Mouse (Mus musculus) thymus, adult 2 months (tissue): ENCODE results near the gene Ncoa6. TPM values are rescaled to one million over a fixed set of nuclear protein-coding genes. Genes with fewer than 3 reads are reported as not detected.

ENCODE experiments used
- DNase-seq: peaks from one replicate; pipeline ENCODE4 v3.0.0; 2021
- H3K27ac ChIP-seq: fragments of 200-500 bp; 2 replicates; pipeline ENCODE4 v1.5.1; 2012; ENCODE audit warnings: low read length, control low read depth; ENCODE audit not compliant: control insufficient read depth, insufficient read depth
- H3K27me3 ChIP-seq: fragments of 200-500 bp; 2 replicates; pipeline ENCODE4 v1.6.1; 2012; ENCODE audit warnings: mild to moderate bottlenecking, low read length, moderate library complexity, mixed read lengths; ENCODE audit not compliant: control insufficient read depth, insufficient read depth
- H3K36me3 ChIP-seq: fragments of 200-500 bp; 2 replicates; pipeline ENCODE4 v1.6.1; 2012; ENCODE audit warnings: mild to moderate bottlenecking, low read length, moderate library complexity; ENCODE audit not compliant: control insufficient read depth, insufficient read depth
- H3K4me1 ChIP-seq: fragments of 200-500 bp; replicated peaks from 2 replicates; pipeline ENCODE4 v1.6.1; 2012; ENCODE audit warnings: low read length; ENCODE audit not compliant: control insufficient read depth, insufficient read depth
- H3K4me3 ChIP-seq: fragments of 200-500 bp; 2 replicates; pipeline ENCODE4 v1.5.1; 2012; ENCODE audit warnings: mild to moderate bottlenecking, low read length, control low read depth, moderate library complexity; ENCODE audit not compliant: control insufficient read depth, insufficient read depth
- CTCF ChIP-seq: fragments of 200-500 bp; IDR thresholded peaks from 2 replicates; pipeline ENCODE4 v1.5.1; 2012; ENCODE audit warnings: mild to moderate bottlenecking, control low read depth, low read length, moderate library complexity, borderline replicate concordance; ENCODE audit not compliant: control insufficient read depth, poor library complexity, insufficient read depth; ENCODE audit errors: extremely low read depth
- POLR2A ChIP-seq: fragments of 200-500 bp; IDR thresholded peaks from 2 replicates; pipeline ENCODE4 v1.6.1; 2012; ENCODE audit warnings: mild to moderate bottlenecking, low read length, control low read depth, moderate library complexity; ENCODE audit not compliant: control insufficient read depth, poor library complexity, insufficient read depth; ENCODE audit errors: extremely low read depth
- WGBS: fragments of 180-500 bp; shearing (Covaris S2); methylation state at CpG from one replicate; pipeline ENCODE4 v1.1.7; 2018; 5-methylcytosine and 5-hydroxymethylcytosine counted together
- polyA plus RNA-seq: library from polyadenylated mRNA; depleted of rRNA; stranded (reverse); fragments of >200 nt; gene quantifications from 2 replicates; pipeline ENCODE4 v1.2.3, GENCODE M21; 2012

Ncoa6 gene
- polyA plus RNA-seq, 1 experiment = 32.8 TPM

GRCm38 (mm10) chr2:155388573-155388972 lies 85.1 kb downstream of the Ncoa6 start:
- H3K27me3 ChIP-seq = no peaks in the 10 kb centered on the region
- H3K4me3 ChIP-seq = no peak overlapping the region
- H3K36me3 ChIP-seq = peaks cover 7% of the 10 kb centered on the region; the same call in 1 of the 2 replicates
- no peak for TF ChIP-seq POLR2A
- TF ChIP-seq CTCF = no peak
- H3K4me1 ChIP-seq = 0 out of 2 replicates have a peak, but pooled peaks cover 3% of the 10 kb centered on the region
- 94% methylated on average over 2 of the region's 2 CpGs for WGBS
- H3K27ac ChIP-seq = no peak overlapping the region
- no peak for DNase-seq

GRCm38 (mm10) chr2:155387052-155387451 lies 86.6 kb downstream of the Ncoa6 start:
- DNase-seq = no peak
- WGBS = 98% methylated on average over 4 of the region's 4 CpGs
- no peak overlapping the region for H3K4me3 ChIP-seq
- TF ChIP-seq CTCF (no peak), POLR2A (no peak)
- H3K4me1 ChIP-seq = peaks cover 10% of the 10 kb centered on the region
- H3K27me3 ChIP-seq = no peaks in the 10 kb centered on the region
- no peak overlapping the region for H3K27ac ChIP-seq
- H3K36me3 ChIP-seq = peaks cover 7% of the 10 kb centered on the region; the same call in 1 of the 2 replicates

GRCm38 (mm10) chr2:155386534-155386899 lies 87.2 kb downstream of the Ncoa6 start:
- peak; percentile 5 for DNase-seq

GRCm38 (mm10) chr2:155385731-155386533 lies 87.8 kb downstream of the Ncoa6 start:
- DNase-seq = no peak
- no peak overlapping the region for H3K4me3 ChIP-seq

More at GRCm38 (mm10) chr2:155386534-155386899, 87.2 kb downstream of the Ncoa6 start:
- peaks cover 10% of the 10 kb centered on the region for H3K4me1 ChIP-seq
- TF ChIP-seq CTCF = no peak
- WGBS = 38% methylated on average over 27 of the region's 27 CpGs
- H3K27ac ChIP-seq = no peak overlapping the region
- H3K36me3 ChIP-seq = peaks cover 7% of the 10 kb centered on the region; the same call in 1 of the 2 replicates
- no peaks in the 10 kb centered on the region for H3K27me3 ChIP-seq
- no peak overlapping the region for H3K4me3 ChIP-seq

GRCm38 (mm10) chr2:155385090-155385489 lies 88.6 kb downstream of the Ncoa6 start:
- TF ChIP-seq CTCF = peak; percentile 63; the same call in 1 of the 2 replicates
- no peak for TF ChIP-seq POLR2A
- WGBS = 23% methylated on average over 7 of the region's 7 CpGs
- peak; percentile 78 for DNase-seq
- 0 out of 2 replicates have a peak, but pooled peaks cover 3% of the 10 kb centered on the region for H3K36me3 ChIP-seq
- no peak overlapping the region for H3K27ac ChIP-seq
- H3K27me3 ChIP-seq = no peaks in the 10 kb centered on the region
- no peak overlapping the region for H3K4me3 ChIP-seq
- H3K4me1 ChIP-seq = peaks cover 10% of the 10 kb centered on the region

More at GRCm38 (mm10) chr2:155385731-155386533, 87.8 kb downstream of the Ncoa6 start:
- no peak overlapping the region for H3K27ac ChIP-seq
- peaks cover 10% of the 10 kb centered on the region for H3K4me1 ChIP-seq
- no peaks in the 10 kb centered on the region for H3K27me3 ChIP-seq
- 84% methylated on average over 18 of the region's 18 CpGs for WGBS
- 0 out of 2 replicates have a peak, but pooled peaks cover 3% of the 10 kb centered on the region for H3K36me3 ChIP-seq
- TF ChIP-seq CTCF = no peak
- TF ChIP-seq POLR2A = no peak

- Histone ChIP-seq H3K27me3 (no peaks in the 10 kb centered on the region), H3K4me1 (peaks cover 10% of the 10 kb centered on the region), H3K36me3 (0 out of 2 replicates have a peak, but pooled peaks cover 3% of the 10 kb centered on the region), H3K4me3 (no peak overlapping the region), H3K27ac (no peak overlapping the region)
- TF ChIP-seq POLR2A = no peak
- no peak for TF ChIP-seq CTCF
- DNase-seq = no peak
- WGBS = 79% methylated on average over 2 of the region's 2 CpGs
Observed at GRCm38 (mm10) chr2:155382791-155383438, 90.8 kb downstream of the Ncoa6 start.
